Mouse (Mus musculus) lung, embryonic 16.5 days (tissue): ENCODE measurements around the gene Wrnip1. TPM values are rescaled to one million over a fixed set of nuclear protein-coding genes. Genes with fewer than 3 reads are reported as not detected.
"Not testable (repeated sequence)": the region's sequence is repeated elsewhere in the genome, so short reads cannot be mapped to it uniquely, and the experiment has no call there.

ENCODE experiments used
- ATAC-seq: fragments of 200-750 bp; cut with Nextera tagmentation; 2 replicates; pipeline ENCODE4 v1.8.0; 2017; ENCODE audit warnings: low read depth, mild to moderate bottlenecking, moderate library complexity
- H3K27ac ChIP-seq: fragments of 300-500 bp; sonication (generic); 2 replicates; pipeline ENCODE4 v1.5.1; 2014; ENCODE audit warnings: mild to moderate bottlenecking, control low read depth, low read length
- H3K27me3 ChIP-seq: fragments of 300-500 bp; sonication (generic); 2 replicates; pipeline ENCODE4 v1.6.1; 2014; ENCODE audit warnings: low read depth, low read length, mixed read lengths; ENCODE audit not compliant: control insufficient read depth, insufficient read depth
- H3K36me3 ChIP-seq: fragments of 300-500 bp; sonication (generic); 2 replicates; pipeline ENCODE4 v1.6.1; 2014; ENCODE audit warnings: low read length; ENCODE audit not compliant: control insufficient read depth, insufficient read depth
- H3K4me1 ChIP-seq: fragments of 300-500 bp; sonication (generic); replicated peaks from 2 replicates; pipeline ENCODE4 v1.6.1; 2014; ENCODE audit warnings: low read length, mixed read lengths; ENCODE audit not compliant: control insufficient read depth, insufficient read depth
- H3K4me2 ChIP-seq: fragments of 300-500 bp; sonication (generic); 2 replicates; pipeline ENCODE4 v1.6.1; 2014; ENCODE audit warnings: low read depth, low read length, control low read depth
- H3K4me3 ChIP-seq: fragments of 300-500 bp; sonication (generic); 2 replicates; pipeline ENCODE4 v1.5.1; 2014; ENCODE audit warnings: mild to moderate bottlenecking, low read length, control low read depth
- H3K9ac ChIP-seq: fragments of 300-500 bp; sonication (generic); 2 replicates; pipeline ENCODE4 v1.6.1; 2014; ENCODE audit warnings: low read length, control low read depth
- H3K9me3 ChIP-seq: fragments of 300-500 bp; sonication (generic); 2 replicates; pipeline ENCODE4 v1.6.1; 2016; ENCODE audit warnings: low read length; ENCODE audit not compliant: control insufficient read depth
- WGBS: fragments of 180-500 bp; shearing (Covaris S2); extraction: QIAGEN DNeasy Blood & Tissue Kit; methylation state at CpG from one replicate; pipeline ENCODE4 v1.1.7; 2014; 5-methylcytosine and 5-hydroxymethylcytosine counted together
- polyA plus RNA-seq: library from polyadenylated mRNA; unstranded; fragments of >200 nt; fragmentation: Nextera tagmentation; extraction: Ambion mirVana; gene quantifications from 2 replicates; pipeline ENCODE4 v1.2.1, GENCODE M21; 2015

Wrnip1 gene
- polyA plus RNA-seq, 1 experiment from 2014 or later = 17.0 TPM

DNA sequence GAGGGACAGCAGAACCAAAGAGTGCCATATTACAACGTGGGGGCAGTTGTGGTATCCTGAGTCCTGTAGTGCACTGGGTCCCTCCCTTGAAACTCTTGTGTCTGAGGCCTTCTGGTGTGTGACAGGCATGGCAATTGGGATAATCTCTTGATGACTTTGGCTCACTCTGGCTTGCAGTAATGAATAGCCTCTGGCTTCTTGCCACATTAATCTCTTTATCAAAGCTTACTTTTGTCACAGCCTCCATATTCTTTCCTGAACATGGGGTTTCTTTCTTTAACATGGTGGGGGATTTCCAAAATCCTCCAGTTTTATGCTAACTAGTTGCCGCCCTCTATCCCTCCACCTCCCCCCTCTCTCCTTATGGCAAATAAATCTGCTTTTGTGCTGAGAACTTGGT, 51.2 kb downstream of the Wrnip1 start:
- Histone ChIP-seq H3K4me3 (no peak overlapping the region), H3K36me3 (no peaks in the 10 kb centered on the region), H3K27me3 (no peaks in the 10 kb centered on the region), H3K4me1 (peaks cover 15% of the 10 kb centered on the region), H3K9ac (no peak overlapping the region), H3K27ac (no peak overlapping the region), H3K9me3 (no peaks in the 10 kb centered on the region), H3K4me2 (no peak overlapping the region)
- WGBS = 61% methylated on average over 2 of the region's 2 CpGs
- no peak for ATAC-seq

DNA sequence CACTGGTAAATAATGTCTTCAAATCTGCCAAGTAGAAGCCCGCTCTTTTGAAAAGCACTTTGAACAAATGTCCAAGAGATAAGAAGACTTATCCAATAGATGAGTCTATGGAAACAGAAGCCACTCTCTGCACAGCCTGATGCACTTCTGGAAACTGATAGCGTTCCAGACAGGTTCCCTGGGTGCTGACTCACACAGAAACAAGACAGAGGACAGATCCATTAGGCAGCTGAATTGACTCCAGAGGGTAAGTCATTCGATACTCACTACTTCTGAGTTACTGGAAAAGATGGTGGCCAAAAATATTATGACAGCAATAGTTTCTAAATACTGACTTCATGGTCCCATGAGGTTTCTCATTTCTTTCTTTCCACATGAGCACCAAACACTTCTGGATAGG, 59.0 kb downstream of the Wrnip1 start:
- H3K4me2 ChIP-seq = no peak overlapping the region
- no peak overlapping the region for H3K9ac ChIP-seq
- ATAC-seq = no peak
- no peaks in the 10 kb centered on the region for H3K36me3 ChIP-seq
- H3K4me1 ChIP-seq = no peaks in the 10 kb centered on the region
- WGBS = 62% methylated on average over 3 of the region's 3 CpGs
- H3K27me3 ChIP-seq = no peaks in the 10 kb centered on the region
- H3K9me3 ChIP-seq = no peaks in the 10 kb centered on the region
- H3K4me3 ChIP-seq = no peak overlapping the region
- H3K27ac ChIP-seq = no peak overlapping the region

DNA sequence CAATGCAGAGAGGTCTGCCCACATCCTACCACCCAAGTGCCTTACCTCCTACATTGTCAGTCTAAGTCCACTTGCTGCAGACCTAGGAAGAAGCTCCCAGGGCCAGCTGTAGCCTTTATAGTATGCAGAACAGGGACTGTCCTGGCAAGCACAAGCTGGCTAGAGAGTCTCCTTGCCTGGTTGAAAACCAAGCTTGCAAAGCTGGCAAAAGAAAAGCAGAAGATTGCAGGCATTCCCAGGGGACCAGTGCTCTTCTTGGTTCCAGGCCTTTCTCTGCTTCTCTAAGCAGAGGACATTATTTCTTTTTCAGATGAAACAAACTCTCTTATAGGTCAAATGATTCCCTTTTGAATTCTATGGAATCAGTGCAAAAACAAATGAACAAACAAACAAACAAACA, 61.6 kb downstream of the Wrnip1 start:
- H3K9me3 ChIP-seq = no peaks in the 10 kb centered on the region
- H3K4me2 ChIP-seq = no peak overlapping the region
- ATAC-seq = no peak
- H3K27ac ChIP-seq = no peak overlapping the region
- H3K27me3 ChIP-seq = no peaks in the 10 kb centered on the region
- H3K9ac ChIP-seq = no peak overlapping the region
- no peaks in the 10 kb centered on the region for H3K36me3 ChIP-seq
- H3K4me3 ChIP-seq = no peak overlapping the region
- no peaks in the 10 kb centered on the region for H3K4me1 ChIP-seq

DNA sequence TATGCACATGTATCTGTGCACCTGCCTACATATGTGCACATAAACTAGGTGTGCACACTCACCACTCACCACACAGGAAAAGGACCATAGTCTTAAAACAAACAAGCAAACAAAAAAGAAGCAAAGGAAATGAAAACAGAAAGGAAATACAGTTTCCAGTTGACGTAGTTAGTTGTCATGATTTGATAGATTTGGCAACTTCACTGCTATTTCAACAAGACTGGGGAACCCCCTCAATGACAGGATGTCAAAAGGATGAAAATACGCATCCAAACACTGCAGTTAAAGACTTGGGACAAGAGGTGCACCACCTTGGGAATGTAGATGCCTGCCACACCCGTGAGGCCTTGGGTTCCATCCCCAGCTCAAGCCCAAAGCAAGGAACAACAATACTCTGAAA, 62.7 kb downstream of the Wrnip1 start:
- not testable (repeated sequence) for H3K9ac ChIP-seq, H3K36me3 ChIP-seq, H3K4me1 ChIP-seq, ATAC-seq, H3K27ac ChIP-seq, H3K27me3 ChIP-seq, H3K4me2 ChIP-seq, H3K4me3 ChIP-seq, H3K9me3 ChIP-seq
- WGBS = 57% methylated on average over 2 of the region's 3 CpGs

DNA sequence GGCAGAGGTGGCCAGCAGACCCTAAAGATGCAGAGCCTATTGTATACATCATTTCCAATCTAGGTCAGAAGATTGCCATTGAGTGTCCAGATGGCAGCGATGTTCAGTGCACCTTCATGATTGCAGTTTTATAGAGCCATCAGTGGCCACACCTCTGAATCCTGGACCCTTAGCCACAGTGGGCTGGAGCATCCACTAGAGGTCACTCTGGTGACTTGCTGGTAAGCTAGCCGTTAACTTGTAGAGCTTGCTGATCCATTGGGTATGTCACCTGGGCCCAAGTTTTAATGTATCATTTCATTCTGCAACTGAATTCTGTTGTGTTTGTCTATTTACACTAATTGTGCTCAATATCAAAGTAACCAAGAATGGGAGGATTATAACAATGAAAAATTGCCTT, 63.8 kb downstream of the Wrnip1 start:
- Histone ChIP-seq H3K36me3 (no peaks in the 10 kb centered on the region), H3K27ac (no peak overlapping the region), H3K27me3 (no peaks in the 10 kb centered on the region), H3K4me2 (no peak overlapping the region), H3K9me3 (no peaks in the 10 kb centered on the region), H3K9ac (no peak overlapping the region), H3K4me1 (no peaks in the 10 kb centered on the region), H3K4me3 (no peak overlapping the region)
- ATAC-seq = no peak
- 55% methylated on average over 2 of the region's 2 CpGs for WGBS

DNA sequence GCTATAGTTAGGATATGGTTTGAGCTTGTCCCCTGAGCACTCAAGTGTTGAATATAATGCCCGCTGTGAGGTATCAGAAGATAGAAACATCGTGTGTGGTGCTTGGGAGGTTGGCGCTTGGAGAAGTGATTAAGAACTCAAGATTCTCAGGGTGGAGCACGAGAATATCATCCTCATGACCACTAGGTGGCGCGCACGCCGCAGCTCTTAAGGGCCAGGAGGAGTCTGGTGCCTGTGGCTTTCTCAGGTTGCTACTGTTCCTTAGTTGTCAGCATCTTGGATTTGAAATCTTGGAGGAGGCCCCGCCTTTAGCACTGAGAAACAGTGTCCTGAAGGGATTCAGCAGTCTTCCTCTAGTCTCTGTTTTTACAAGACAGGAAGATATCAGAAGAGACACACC, 64.6 kb downstream of the Wrnip1 start:
- Histone ChIP-seq H3K27me3 (no peaks in the 10 kb centered on the region), H3K27ac (no peak overlapping the region), H3K4me2 (no peak overlapping the region), H3K9ac (no peak overlapping the region), H3K36me3 (no peaks in the 10 kb centered on the region), H3K4me3 (no peak overlapping the region), H3K9me3 (no peaks in the 10 kb centered on the region), H3K4me1 (no peaks in the 10 kb centered on the region)
- 3% methylated on average over 9 of the region's 9 CpGs for WGBS
- peak; percentile 49; the same call in 1 of the 2 replicates for ATAC-seq

DNA sequence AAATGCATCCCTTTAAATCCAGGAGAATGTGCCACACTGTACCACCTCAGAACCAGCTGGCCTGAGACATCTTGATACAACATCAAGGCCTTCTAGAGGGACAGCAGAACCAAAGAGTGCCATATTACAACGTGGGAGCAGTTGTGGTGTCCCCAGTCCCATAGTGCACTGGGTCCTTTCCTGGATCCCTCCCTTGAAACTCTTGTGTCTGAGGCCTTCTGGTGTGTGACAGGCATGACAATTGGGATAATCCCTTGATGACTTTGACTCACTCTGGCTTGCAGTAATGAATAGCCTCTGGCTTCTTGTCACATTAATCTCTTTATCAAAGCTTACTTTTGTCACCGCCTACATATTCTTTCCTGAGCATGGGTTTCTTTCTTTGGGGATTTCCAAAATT, 65.2 kb downstream of the Wrnip1 start:
- no peaks in the 10 kb centered on the region for H3K27me3 ChIP-seq
- 59% methylated on average over 2 of the region's 2 CpGs for whole genome bisulfite sequencing
- H3K27ac ChIP-seq = no peak overlapping the region
- no peak overlapping the region for H3K9ac ChIP-seq
- no peak for ATAC-seq
- no peaks in the 10 kb centered on the region for H3K9me3 ChIP-seq
- H3K4me1 ChIP-seq = no peaks in the 10 kb centered on the region
- no peak overlapping the region for H3K4me3 ChIP-seq
- no peaks in the 10 kb centered on the region for H3K36me3 ChIP-seq
- no peak overlapping the region for H3K4me2 ChIP-seq

DNA sequence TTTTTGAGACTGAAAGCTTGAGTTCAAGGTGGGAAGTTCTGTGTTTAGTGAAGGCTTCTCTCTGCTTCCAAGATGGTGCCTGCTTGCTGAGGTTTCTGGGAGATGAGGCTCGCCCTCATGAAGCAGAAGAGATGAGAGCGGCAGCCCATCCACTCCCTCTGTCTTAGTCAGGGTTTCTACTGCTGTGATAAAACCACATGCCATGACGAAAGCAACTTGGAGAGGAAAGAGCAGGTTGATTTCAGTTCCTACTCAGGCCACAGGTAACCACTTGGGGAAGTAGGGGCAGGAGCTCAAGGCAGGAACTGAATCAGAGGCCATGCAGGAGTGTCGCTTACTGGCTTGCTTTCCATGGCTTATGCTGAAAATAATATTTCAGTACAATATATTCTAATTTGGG, 66.4 kb downstream of the Wrnip1 start:
- H3K9me3 ChIP-seq, H3K27me3 ChIP-seq, H3K9ac ChIP-seq, H3K4me3 ChIP-seq, H3K4me1 ChIP-seq, H3K27ac ChIP-seq, H3K36me3 ChIP-seq, ATAC-seq, H3K4me2 ChIP-seq: not testable (repeated sequence)
- 75% methylated on average over 4 of the region's 4 CpGs for WGBS

DNA sequence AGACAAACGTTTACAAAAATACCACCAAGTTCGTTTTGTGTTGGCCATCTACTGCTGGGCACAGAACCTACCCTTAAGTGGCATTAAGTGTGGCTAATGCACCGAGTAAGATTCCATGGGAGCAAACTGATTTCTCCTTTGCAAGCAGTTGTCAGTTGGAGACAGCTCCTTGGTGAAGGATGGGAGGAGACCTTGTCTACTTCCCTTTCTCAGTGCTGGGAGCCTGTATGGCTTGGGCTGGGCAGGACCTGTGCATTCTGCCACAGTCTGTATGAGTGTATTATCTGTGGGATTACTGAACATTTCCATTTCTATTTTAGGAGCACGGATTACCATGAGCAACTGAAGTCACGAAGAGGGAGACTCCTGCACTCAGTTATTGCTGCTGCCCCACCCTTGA, 67.0 kb downstream of the Wrnip1 start:
- Histone ChIP-seq H3K4me3 (no peak overlapping the region), H3K27me3 (no peaks in the 10 kb centered on the region), H3K4me2 (no peak overlapping the region), H3K4me1 (no peaks in the 10 kb centered on the region), H3K9ac (no peak overlapping the region), H3K9me3 (no peaks in the 10 kb centered on the region), H3K27ac (no peak overlapping the region), H3K36me3 (no peaks in the 10 kb centered on the region)
- ATAC-seq = no peak
- 60% methylated on average over 5 of the region's 5 CpGs for WGBS
